Mouse (Mus musculus) E14TG2a.4 (cell line): ENCODE results near the gene Sh3pxd2b.

Experiments used
- H3K27me3 ChIP-seq: 2 replicates; pipeline ENCODE4 v1.6.1; 2014; ENCODE audit warnings: low read length, control low read depth; ENCODE audit not compliant: insufficient read depth
- H3K36me3 ChIP-seq: 2 replicates; pipeline ENCODE4 v1.6.1; 2014; ENCODE audit warnings: low read length, control low read depth; ENCODE audit not compliant: insufficient read depth
- H3K4me1 ChIP-seq: replicated peaks from 2 replicates; pipeline ENCODE4 v1.6.1; 2014; ENCODE audit warnings: low read depth, low read length, control low read depth
- H3K4me3 ChIP-seq: replicated peaks from 2 replicates; pipeline ENCODE4 v1.5.1; 2014; ENCODE audit warnings: mild to moderate bottlenecking, low read length
- H3K9me3 ChIP-seq: 2 replicates; pipeline ENCODE4 v1.6.1; 2014; ENCODE audit warnings: low read length, control low read depth
- CTCF ChIP-seq: conservative IDR thresholded peaks from 2 replicates; pipeline ENCODE4 v1.5.1; 2014; ENCODE audit warnings: low read length
- NANOG ChIP-seq: IDR thresholded peaks from 2 replicates; pipeline ENCODE4 v1.6.1; 2014; ENCODE audit warnings: borderline replicate concordance, low read length, mixed read lengths
- POU5F1 ChIP-seq: IDR thresholded peaks from 2 replicates; pipeline ENCODE4 v1.6.1; 2014; ENCODE audit warnings: low read length, borderline replicate concordance

Gene Sh3pxd2b

GRCm38 (mm10) chr11:32423311-32423710 is 75.7 kb downstream of the Sh3pxd2b start:
- H3K9me3 ChIP-seq = no peaks in the 10 kb centered on the region
- H3K4me3 ChIP-seq = no peak overlapping the region
- H3K36me3 ChIP-seq = peaks cover 13% of the 10 kb centered on the region; the same call in 1 of the 2 replicates
- peaks cover 5% of the 10 kb centered on the region for H3K4me1 ChIP-seq
- TF ChIP-seq NANOG (no peak), POU5F1 (no peak), CTCF (no peak)
- H3K27me3 ChIP-seq = peaks cover 5% of the 10 kb centered on the region; the same call in 1 of the 2 replicates

GRCm38 (mm10) chr11:32424600-32424999 is 77.0 kb downstream of the Sh3pxd2b start:
- TF ChIP-seq POU5F1 (no peak), NANOG (no peak), CTCF (no peak)
- Histone ChIP-seq H3K4me3 (no peak overlapping the region), H3K9me3 (no peaks in the 10 kb centered on the region), H3K36me3 (peaks cover 13% of the 10 kb centered on the region; the same call in 1 of the 2 replicates), H3K27me3 (peaks cover 5% of the 10 kb centered on the region; the same call in 1 of the 2 replicates), H3K4me1 (peaks cover 5% of the 10 kb centered on the region)

GRCm38 (mm10) chr11:32425043-32425658 is 77.5 kb downstream of the Sh3pxd2b start:
- Histone ChIP-seq H3K9me3 (no peaks in the 10 kb centered on the region), H3K36me3 (peaks cover 13% of the 10 kb centered on the region; the same call in 1 of the 2 replicates), H3K4me1 (peaks cover 4% of the 10 kb centered on the region), H3K27me3 (peaks cover 5% of the 10 kb centered on the region; the same call in 1 of the 2 replicates), H3K4me3 (no peak overlapping the region)
- TF ChIP-seq NANOG (no peak), CTCF (no peak), POU5F1 (no peak)

- H3K4me3 ChIP-seq = no peak overlapping the region
Observed at GRCm38 (mm10) chr11:32427537-32427936, 79.9 kb downstream of the Sh3pxd2b start.

GRCm38 (mm10) chr11:32435410-32436060 is 87.9 kb downstream of the Sh3pxd2b start:
- TF ChIP-seq NANOG = no peak
- TF ChIP-seq POU5F1 = no peak
- no peak for TF ChIP-seq CTCF

More at GRCm38 (mm10) chr11:32427537-32427936, 79.9 kb downstream of the Sh3pxd2b start:
- Histone ChIP-seq H3K4me1 (no peaks in the 10 kb centered on the region), H3K9me3 (no peaks in the 10 kb centered on the region), H3K27me3 (peaks cover 5% of the 10 kb centered on the region; the same call in 1 of the 2 replicates), H3K36me3 (peaks cover 6% of the 10 kb centered on the region; the same call in 1 of the 2 replicates)
- TF ChIP-seq POU5F1 (no peak), NANOG (no peak), CTCF (no peak)

GRCm38 (mm10) chr11:32442576-32442975 is 95.0 kb downstream of the Sh3pxd2b start:
- no peak overlapping the region for H3K4me3 ChIP-seq
- H3K9me3 ChIP-seq = no peaks in the 10 kb centered on the region
- no peaks in the 10 kb centered on the region for H3K36me3 ChIP-seq
- 0 out of 2 replicates have a peak, but pooled peaks cover 3% of the 10 kb centered on the region for H3K4me1 ChIP-seq
- TF ChIP-seq CTCF (no peak), POU5F1 (no peak), NANOG (no peak)
- H3K27me3 ChIP-seq = no peaks in the 10 kb centered on the region

More at GRCm38 (mm10) chr11:32435410-32436060, 87.9 kb downstream of the Sh3pxd2b start:
- Histone ChIP-seq H3K9me3 (no peaks in the 10 kb centered on the region), H3K4me3 (no peak overlapping the region), H3K27me3 (no peaks in the 10 kb centered on the region), H3K4me1 (no peaks in the 10 kb centered on the region), H3K36me3 (no peaks in the 10 kb centered on the region)

GRCm38 (mm10) chr11:32444266-32444665 is 96.6 kb downstream of the Sh3pxd2b start:
- no peak for TF ChIP-seq CTCF
- no peak for TF ChIP-seq POU5F1
- no peak for TF ChIP-seq NANOG
- Histone ChIP-seq H3K36me3 (no peaks in the 10 kb centered on the region), H3K4me3 (no peak overlapping the region), H3K9me3 (no peaks in the 10 kb centered on the region), H3K4me1 (0 out of 2 replicates have a peak, but pooled peaks cover 3% of the 10 kb centered on the region), H3K27me3 (no peaks in the 10 kb centered on the region)

GRCm38 (mm10) chr11:32445135-32445534 is 97.5 kb downstream of the Sh3pxd2b start:
- TF ChIP-seq POU5F1 = no peak
- 0 out of 2 replicates have a peak, but pooled peaks have one; percentile 14 for TF ChIP-seq CTCF
- no peaks in the 10 kb centered on the region for H3K9me3 ChIP-seq
- H3K4me3 ChIP-seq = no peak overlapping the region
- H3K36me3 ChIP-seq = no peaks in the 10 kb centered on the region
- no peaks in the 10 kb centered on the region for H3K27me3 ChIP-seq
- H3K4me1 ChIP-seq = 0 out of 2 replicates have a peak, but pooled peaks cover 3% of the 10 kb centered on the region
